Mouse (Mus musculus): ENCODE data around the gene Themis3. TPM values are rescaled to one million over a fixed set of nuclear protein-coding genes. Genes with fewer than 3 reads are reported as not detected.
A peak's percentile ranks its signal among the peaks of the same experiment; 100 is the strongest.
"Not testable (repeated sequence)": the region's sequence is repeated elsewhere in the genome, so short reads cannot be mapped to it uniquely, and the experiment has no call there.

Gene Themis3
- total RNA-seq, 2 experiments from 2014 or later: not detected

DNA sequence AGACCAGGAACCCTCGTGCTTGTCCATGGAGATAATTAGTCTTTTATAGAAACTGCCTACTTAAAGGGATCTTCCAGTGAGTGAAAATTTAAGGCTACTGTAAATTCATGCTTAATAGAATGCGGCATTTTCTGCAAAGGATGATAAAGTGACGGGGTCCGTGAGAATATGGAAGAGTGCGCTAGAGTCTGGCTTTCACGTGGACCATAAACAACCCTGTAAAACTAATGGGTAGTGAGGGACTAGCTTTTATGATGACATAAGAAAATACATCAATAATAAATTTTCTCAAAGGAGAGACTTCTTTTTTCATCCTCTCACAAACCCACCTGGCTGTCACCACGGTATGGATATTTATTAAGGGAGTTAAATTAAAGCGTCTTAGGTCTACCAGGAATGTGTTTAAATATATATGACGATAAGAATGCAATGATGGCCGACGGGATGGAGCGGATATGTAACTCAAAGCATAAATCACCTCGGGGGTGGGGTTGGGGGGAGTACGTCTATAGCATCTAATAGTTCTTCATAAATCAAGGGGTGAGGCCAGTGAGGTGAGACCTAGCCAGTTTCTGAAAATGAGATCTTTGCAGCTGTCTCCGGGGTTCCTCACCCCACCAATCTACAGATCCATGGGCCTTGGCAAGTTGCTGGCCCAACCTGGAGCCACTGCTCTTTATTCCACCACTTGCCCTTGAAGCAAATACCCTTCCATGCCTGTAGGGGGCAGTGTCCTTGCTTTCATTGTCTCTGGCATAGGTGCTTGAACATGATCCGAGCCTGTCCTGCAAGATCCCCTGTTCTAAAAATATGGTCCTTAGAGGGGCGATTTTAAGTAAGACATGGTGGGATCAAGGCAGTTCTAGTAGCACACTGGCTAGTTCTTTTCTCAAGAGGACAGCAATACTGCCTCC lies 35.8 kb downstream of the Themis3 start:
- no peak for DNase-seq (ENCODE audit: low spot score in 2 of 2)

GRCm38 (mm10) chr17:66552690-66553089 lies 41.7 kb downstream of the Themis3 start:
- DNase-seq (ENCODE audit: low spot score in 2 of 2): no peak

DNA sequence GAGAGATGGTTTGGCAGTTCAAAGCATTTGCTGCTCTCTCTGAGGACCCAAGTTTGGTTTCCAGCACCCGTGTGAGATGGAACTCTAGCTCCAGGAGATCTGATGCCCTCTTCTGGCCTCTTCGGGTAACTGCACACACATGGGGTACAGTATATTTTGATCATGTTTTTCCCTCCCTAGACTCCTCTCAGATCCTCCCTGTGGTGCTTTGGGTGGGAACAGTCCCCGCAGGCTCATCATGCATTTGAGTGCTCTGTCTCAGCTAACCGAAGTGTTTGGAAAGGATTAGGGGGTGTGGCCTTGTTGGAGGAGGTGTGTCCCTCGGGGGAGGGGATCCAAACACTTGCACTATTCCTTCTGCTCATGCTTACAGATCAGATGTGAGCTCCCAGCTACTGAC lies 43.9 kb downstream of the Themis3 start:
- no peak for DNase-seq (ENCODE audit: low spot score in 2 of 2)

DNA sequence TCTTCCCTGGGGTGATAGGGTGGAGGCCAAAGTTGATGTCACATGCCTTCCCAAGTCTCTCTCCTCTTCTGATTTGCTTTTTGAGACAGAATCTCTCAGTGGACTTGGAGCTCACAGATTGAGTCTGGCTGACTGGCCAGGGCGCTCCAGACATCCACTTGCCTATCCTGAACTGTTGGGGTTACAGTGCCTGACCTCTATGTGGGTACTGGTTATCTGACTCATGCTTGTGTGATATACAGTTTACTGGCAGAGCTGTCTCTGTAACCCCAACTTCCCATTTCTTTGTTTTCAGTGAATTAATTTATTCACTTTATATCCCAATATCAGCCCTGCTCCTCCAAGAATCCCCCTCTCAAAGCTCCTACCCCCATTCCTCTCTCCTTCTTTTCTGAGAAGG lies 62.1 kb downstream of the Themis3 start:
- no peak for DNase-seq (ENCODE audit: low spot score in 2 of 2)

DNA sequence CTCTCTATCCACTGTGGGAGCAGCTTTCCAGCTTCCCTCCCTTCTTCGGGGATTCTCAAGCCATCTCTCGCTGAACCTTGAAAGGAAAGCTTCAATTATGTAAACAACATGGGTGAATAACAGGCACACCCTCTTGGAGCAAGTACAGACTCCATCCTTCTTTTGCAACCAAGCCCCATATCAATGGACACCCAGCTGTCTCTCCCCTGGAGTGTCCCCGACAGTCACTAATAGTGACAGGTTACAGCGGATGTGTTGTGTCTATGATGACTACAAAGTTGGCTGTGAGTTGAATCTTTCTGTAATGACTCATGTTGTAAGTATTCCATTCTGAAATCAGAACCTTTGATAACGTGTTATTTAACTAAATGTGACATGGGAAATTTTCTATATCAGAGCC lies 71.0 kb downstream of the Themis3 start:
- no peak for DNase-seq (ENCODE audit: low spot score in 2 of 2)

- DNase-seq (ENCODE audit: low spot score in 2 of 2): not testable (repeated sequence)
Measured at GRCm38 (mm10) chr17:66522631-66523030, 71.8 kb downstream of the Themis3 start.

DNA sequence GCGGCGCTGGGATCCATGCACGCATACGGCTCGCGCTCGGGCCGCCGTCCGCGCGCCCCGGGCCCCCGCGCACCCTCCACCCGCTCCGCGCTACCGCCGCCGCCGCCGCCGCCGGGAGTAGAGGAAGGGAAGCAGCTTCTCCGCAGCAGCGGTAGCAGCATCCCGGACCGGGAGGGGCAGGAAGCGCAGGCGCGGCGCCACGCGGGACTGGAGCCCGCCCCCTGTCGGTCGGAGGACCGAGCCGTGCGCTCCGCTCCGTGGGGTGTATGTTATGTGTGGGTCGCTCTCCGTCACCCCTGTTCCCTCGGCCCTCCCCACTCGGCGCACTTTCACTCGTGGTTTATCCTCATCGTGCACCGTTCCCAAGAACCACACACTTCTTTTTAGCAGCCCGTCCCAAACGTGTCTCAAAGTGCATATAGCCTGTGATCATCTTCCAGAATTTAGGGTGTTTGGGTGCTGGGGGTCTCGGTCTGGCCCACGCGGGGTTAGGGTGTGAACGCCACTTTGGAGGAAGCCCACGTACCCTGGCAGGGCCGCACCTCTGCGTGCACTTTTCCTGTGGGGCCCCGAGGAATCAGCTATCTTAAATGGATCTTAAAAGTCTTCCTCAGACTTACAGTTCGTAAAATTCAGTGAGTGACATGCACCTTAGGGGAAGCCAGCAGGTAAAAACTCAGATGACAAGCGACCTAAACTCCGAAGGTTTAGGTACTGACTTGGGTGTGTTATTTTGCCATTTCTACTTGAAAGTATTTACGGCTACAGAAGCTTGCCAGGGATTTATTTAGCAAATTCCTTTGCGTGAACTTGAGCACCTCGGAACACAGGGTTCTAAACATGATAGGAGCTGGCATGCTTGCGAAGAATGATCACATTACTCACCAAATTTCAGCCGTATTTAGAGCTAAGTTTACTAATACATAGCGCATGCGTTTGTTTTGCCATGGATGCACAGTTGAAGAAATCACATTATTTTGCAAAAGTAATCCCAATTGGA lies 74.6 kb downstream of the Themis3 start, which contains the start of gene Rab12:
Gene Rab12, minus strand, starts transcription at position 176 of the 1,000 bp plus-strand sequence.
- peak; percentile 80 to 88 for DNase-seq (ENCODE audit: low spot score in 2 of 2)

DNA sequence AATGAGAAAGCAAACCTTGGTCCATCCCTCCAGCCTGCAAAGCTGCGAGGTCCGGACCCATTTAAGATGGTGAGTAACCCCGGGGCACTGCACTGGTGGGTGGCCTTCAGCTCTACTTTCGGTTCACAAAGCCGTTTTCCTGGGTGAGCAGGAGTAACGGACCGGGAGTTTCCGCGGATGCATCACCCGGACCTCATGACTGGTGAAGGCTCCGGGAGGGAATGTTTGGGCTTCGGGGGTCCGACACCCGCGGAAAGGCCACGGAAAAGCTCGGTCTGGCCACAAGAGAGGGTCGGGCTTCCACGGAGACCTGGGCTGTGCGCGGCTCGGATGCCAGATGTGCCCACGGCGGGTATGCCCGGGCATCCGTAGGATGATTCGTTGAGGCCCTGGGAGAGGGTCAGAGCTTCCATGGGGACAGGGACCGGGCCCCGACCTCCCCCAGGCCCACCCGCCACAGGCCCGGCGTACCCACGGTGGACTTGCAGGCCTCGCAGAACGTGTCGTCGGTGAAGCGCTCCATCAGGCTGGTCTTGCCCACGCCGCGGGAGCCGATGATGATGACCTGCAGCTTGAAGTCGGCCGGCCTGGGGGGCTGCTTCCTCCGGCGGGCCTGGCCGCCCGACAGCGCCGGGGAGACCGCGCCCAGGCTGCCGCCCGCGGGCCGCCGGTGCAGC lies 75.4 kb downstream of the Themis3 start:
- peak in 1 of 2 experiments; percentile 34 for DNase-seq (ENCODE audit: low spot score in 2 of 2)

DNA sequence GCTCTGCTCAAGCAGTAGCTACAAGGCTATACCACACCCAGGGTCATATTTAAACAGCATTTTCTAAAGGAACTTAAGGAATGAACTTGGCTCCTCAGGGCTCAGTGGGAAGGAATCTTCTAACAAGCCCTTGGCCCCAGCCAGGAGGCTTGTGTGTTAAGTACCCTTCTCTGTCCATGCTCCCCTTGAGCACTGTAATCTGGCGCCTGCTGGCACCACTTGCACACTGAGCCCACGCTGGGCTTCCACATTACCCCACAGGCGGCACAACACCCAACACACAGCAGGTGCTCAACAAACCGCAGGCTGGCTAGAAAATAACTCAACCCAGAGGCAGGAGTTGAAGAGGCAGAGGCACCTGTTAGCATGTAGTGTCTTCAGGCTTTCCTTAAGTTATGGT lies 77.5 kb downstream of the Themis3 start:
- no peak for DNase-seq (ENCODE audit: low spot score in 2 of 2)

- DNase-seq (ENCODE audit: low spot score in 2 of 2): no peak
Measured at GRCm38 (mm10) chr17:66514288-66514995, 80.0 kb downstream of the Themis3 start.

DNA sequence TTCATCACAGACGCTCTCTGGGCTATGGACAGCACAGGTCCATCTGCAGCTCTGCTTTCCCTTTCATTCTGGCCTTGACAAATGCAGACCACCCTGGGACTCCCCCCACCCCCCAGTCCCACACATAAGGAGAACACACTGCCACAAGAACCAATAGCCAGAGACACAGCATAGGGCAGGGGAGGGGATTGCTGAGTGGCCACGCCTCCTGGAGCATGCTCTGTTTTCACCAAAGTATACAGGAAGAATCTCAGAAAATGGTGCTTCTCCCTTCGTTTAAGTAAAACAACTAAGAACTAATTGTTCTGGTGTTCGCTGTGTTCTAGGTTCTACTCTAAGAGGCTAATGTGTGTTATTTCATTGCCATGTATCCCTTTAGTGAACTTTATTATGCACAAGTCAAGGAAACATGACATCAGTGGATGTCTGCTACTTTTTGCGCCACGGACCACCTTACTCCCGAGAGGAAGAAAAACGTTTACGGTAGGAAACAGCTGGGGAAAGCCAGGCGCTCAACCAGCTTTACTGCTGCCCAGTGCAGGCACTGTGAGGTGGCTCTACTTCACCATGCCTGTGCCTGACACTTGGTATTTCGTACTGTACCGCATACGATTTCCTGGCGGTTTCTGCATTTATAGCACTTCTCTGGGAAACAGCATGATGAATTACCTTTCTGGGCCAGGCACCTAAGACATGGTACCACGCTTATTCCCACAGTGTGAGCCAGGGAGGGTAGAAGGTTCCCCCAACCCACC lies 82.0 kb downstream of the Themis3 start:
- no peak for DNase-seq (ENCODE audit: low spot score in 2 of 2)

- DNase-seq (ENCODE audit: low spot score in 2 of 2): no peak
Measured at GRCm38 (mm10) chr17:66510221-66510683, 84.2 kb downstream of the Themis3 start.

- no peak for DNase-seq (ENCODE audit: low spot score in 2 of 2)
Measured at GRCm38 (mm10) chr17:66507049-66507954, 87.1 kb downstream of the Themis3 start.

DNA sequence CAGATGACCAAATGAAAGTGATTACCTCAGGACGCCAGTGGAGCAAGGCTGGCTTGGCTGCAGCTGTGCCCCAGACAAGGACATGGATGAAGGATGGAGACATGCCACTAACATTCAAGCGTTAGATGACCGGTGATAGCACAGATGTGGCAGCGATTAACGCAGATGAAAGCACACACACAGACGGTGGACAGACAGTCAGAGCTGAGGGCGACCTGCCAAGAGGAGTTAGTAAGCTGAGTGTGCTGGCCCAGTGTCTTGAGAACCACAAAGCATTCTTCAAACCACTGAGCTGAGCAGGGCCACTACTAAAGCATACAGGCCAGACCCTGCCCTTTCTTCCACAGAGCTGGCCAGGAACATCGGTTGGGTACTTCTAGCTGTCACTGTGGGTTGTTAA lies 89.5 kb downstream of the Themis3 start:
- no peak for DNase-seq (ENCODE audit: low spot score in 2 of 2)
